Comparison of ENCODE assay signal across 18 mouse cellular contexts in the genomic region with DNA sequence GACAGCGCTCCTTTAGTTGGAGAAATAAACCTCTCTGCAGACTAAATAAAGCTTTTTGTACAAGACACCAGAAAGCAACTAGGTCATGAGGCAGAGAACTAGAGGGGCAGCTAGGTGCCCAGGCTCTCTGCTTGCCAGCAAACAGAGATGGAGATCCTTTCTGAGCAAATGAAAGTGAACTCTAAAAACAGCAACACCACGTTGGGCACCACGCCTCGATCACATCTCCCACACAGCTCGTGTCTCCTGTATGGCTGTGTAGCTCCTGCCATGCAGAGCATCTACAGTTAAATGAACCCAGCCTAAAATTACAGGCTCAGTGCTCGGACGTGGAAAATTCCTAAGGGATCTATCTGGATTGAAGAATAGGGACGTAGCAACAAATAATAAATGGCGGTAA.
DNase-seq lines count a peak whose midpoint lies in the region; ATAC-seq and TF ChIP-seq lines count a peak whose summit lies in the region.
"Had no signal": no experiment of that assay in that cellular context is flagged by ENCODE, and none has a peak within 500 bp of the region (broad histone marks: within the 10 kb centered on the region; RNA-seq: fewer than 3 reads in every experiment).

No protein-coding gene starts in this region.

- H3K4me2 ChIP-seq in heart, postnatal 0 days (ENCODE audit: low read depth, low read length), result no peak overlapping the region
- H3K4me2 ChIP-seq: embryonic facial prominence, embryonic 12.5 days; limb, embryonic 13.5 days; midbrain, embryonic 12.5 days; neural tube, embryonic 15.5 days had no signal

- H3K9ac ChIP-seq in heart, postnatal 0 days (replicated peaks; ENCODE audit: low read depth, low read length), result no peak overlapping the region
- H3K9ac ChIP-seq: embryonic facial prominence, embryonic 12.5 days; limb, embryonic 13.5 days; liver, embryonic 14.5 days; midbrain, embryonic 12.5 days; neural tube, embryonic 15.5 days had no signal

- H3K27me3 ChIP-seq in heart, postnatal 0 days (ENCODE audit: control insufficient read depth, insufficient read depth, low read length), result no peaks in the 10 kb centered on the region
- H3K27me3 ChIP-seq: embryonic facial prominence, embryonic 12.5 days; limb, embryonic 13.5 days; midbrain, embryonic 12.5 days; neural tube, embryonic 15.5 days had no signal

- DNase-seq in frontal cortex, adult 2 months (ENCODE audit: extremely low spot score in 1 of 2, low spot score in 1 of 2), result peak; percentile 23 to 60
- no peak for DNase-seq in frontal cortex, postnatal 25 days (ENCODE audit: low spot score in 2 of 2)
- no peak for DNase-seq in heart, postnatal 0 days (ENCODE audit: low spot score)
- DNase-seq in heart, postnatal 36 days, result no peak
- DNase-seq in right cerebral cortex, adult 2 months (ENCODE audit: low spot score in 2 of 2), result peak; percentile 41 to 55
- no peak for DNase-seq in right cerebral cortex, postnatal 10 days (ENCODE audit: low spot score in 2 of 2)
- peak; percentile 32 for DNase-seq in telencephalon, adult 2 months (ENCODE audit: low read depth, low spot score)
- DNase-seq: heart, postnatal 14 days; kidney, adult 8-10 months; kidney, postnatal 4 days; thymus, postnatal 14 days had no signal

- H3K4me3 ChIP-seq in heart, postnatal 0 days (ENCODE audit: low read depth, low read length), result no peak overlapping the region
- H3K4me3 ChIP-seq: embryonic facial prominence, embryonic 12.5 days; limb, embryonic 13.5 days; midbrain, embryonic 12.5 days; neural tube, embryonic 15.5 days had no signal

- TF ChIP-seq CTCF in heart, postnatal 0 days (IDR thresholded peaks at IDR 0.05; ENCODE audit: low read depth), result no peak

- no peak for TF ChIP-seq EP300 in heart, postnatal 0 days (IDR thresholded peaks at IDR 0.05; ENCODE audit: low read depth)

- no peak for ATAC-seq in heart, postnatal 0 days (ENCODE audit: insufficient read depth, low read depth)
- ATAC-seq: forebrain, embryonic 16.5 days had no signal

- no peaks in the 10 kb centered on the region for H3K36me3 ChIP-seq in heart, postnatal 0 days (replicated peaks; ENCODE audit: control insufficient read depth, insufficient read depth, low read length)
- H3K36me3 ChIP-seq: embryonic facial prominence, embryonic 12.5 days; limb, embryonic 13.5 days; midbrain, embryonic 12.5 days; neural tube, embryonic 15.5 days had no signal

- H3K9me3 ChIP-seq in heart, postnatal 0 days (replicated peaks; ENCODE audit: control insufficient read depth, low read length), result no peaks in the 10 kb centered on the region
- H3K9me3 ChIP-seq: embryonic facial prominence, embryonic 12.5 days; G1E; limb, embryonic 13.5 days; midbrain, embryonic 12.5 days; neural tube, embryonic 15.5 days had no signal

- intact Hi-C loops in heart, postnatal 36 days (cut with DNase I), result no loop called here

- H3K27ac ChIP-seq in heart, postnatal 0 days (ENCODE audit: low read depth), result peak overlapping the region; percentile 23; the same call in 1 of the 2 replicates
- H3K27ac ChIP-seq: embryonic facial prominence, embryonic 12.5 days; liver, embryonic 14.5 days; midbrain, embryonic 12.5 days; neural tube, embryonic 15.5 days had no signal

- peaks cover 30% of the 10 kb centered on the region for H3K4me1 ChIP-seq in heart, postnatal 0 days (ENCODE audit: control insufficient read depth, insufficient read depth)
- H3K4me1 ChIP-seq: midbrain, embryonic 12.5 days had no signal

- WGBS in heart, postnatal 0 days, result 49% methylated on average over 9 of the region's 9 CpGs

Comparison
In these comparisons a context has a peak if more than half of its experiments do, and no peak if none do; other contexts are left out.
1. DNase-seq: peak in frontal cortex, adult 2 months (2 of 2), right cerebral cortex, adult 2 months (2 of 2) and telencephalon, adult 2 months (single experiment); none in frontal cortex, postnatal 25 days (0 of 2), heart, postnatal 0 days (single experiment), heart, postnatal 36 days (0 of 2) and right cerebral cortex, postnatal 10 days (0 of 2).